Comparison of ENCODE assay signal across 25 mouse cellular contexts in genomic region chr1:191064535-191064934, GRCm38 (mm10). TPM values are rescaled to one million over a fixed set of nuclear protein-coding genes. Genes with fewer than 3 reads are reported as not detected.
"Had no signal": no experiment of that assay in that cellular context is flagged by ENCODE, and none has a peak within 500 bp of the region (broad histone marks: within the 10 kb centered on the region; RNA-seq: fewer than 3 reads in every experiment).

No protein-coding gene starts in this region.

- ATAC-seq: intestine, embryonic 16.5 days had no signal

- H3K27me3 ChIP-seq: limb, embryonic 15.5 days; neural tube, embryonic 12.5 days had no signal

- DNase-seq: kidney, adult 2 months; kidney, postnatal 36 days; layer of hippocampus, adult 9-11 months; layer of hippocampus, postnatal 36 days; lung, embryonic 14.5 days; lung, postnatal 10 days; lung, postnatal 4 days; midbrain, embryonic 14.5 days; retina, postnatal 1 day; thymus, postnatal 36 days had no signal

- H3K9me3 ChIP-seq: limb, embryonic 15.5 days; midbrain, embryonic 10.5 days; neural tube, embryonic 12.5 days had no signal

- H3K9ac ChIP-seq: limb, embryonic 15.5 days had no signal

- H3K27ac ChIP-seq: limb, embryonic 15.5 days; neural tube, embryonic 12.5 days had no signal

RNA-seq across cellular contexts. Expression of gene Spata45, which starts 28.1 kb away (rescaled TPM):
- total RNA-seq: layer of hippocampus, adult 18-20 months; layer of hippocampus, postnatal 36 days; left cerebral cortex, adult 8-10 months; left cerebral cortex, postnatal 25 days; megakaryocyte, adult 5-6 weeks; monocyte, adult 5-6 weeks; neutrophil, adult 5-6 weeks had no signal
- polyA plus RNA-seq: intestine, embryonic 16.5 days; kidney, adult 2 months; kidney, embryonic 16.5 days; limb, embryonic 11.5 days; limb, embryonic 15.5 days; lung, embryonic 14.5 days; midbrain, embryonic 10.5 days; midbrain, embryonic 14.5 days; small intestine, adult 2 months; stomach, embryonic 16.5 days; thymus, postnatal 0 days had no signal
